Mouse (Mus musculus): ENCODE results near the gene Tef.

Tef gene

DNA sequence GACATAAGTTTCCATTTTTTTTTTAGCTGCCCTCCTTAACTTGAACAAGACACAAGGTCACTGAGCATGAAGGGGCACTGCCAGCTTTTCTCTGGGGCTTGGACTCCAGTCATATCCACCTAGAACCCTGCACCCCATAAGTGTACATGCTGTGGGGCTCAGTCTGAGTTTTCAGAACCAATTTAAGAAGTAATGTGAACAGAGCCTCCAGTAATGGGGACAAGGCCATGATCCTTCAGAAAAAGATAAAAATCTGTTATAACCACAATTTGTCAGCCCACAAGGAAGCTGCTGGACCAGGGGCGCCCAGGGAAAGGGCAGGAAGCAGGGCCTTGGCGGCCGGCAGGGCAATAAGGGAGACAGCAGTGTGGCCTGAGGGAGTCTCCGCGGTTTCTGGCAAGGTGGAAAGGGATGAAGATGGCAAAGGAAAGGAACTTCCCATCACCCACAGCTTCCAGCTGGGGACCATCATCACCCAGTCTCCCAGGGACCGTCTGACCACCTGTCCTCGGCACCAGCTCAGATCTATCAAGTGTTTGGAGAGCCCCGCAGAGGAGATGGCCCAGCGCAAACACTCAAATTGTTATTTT is 50.3 kb downstream of the Tef start:
- no peak for DNase-seq

DNA sequence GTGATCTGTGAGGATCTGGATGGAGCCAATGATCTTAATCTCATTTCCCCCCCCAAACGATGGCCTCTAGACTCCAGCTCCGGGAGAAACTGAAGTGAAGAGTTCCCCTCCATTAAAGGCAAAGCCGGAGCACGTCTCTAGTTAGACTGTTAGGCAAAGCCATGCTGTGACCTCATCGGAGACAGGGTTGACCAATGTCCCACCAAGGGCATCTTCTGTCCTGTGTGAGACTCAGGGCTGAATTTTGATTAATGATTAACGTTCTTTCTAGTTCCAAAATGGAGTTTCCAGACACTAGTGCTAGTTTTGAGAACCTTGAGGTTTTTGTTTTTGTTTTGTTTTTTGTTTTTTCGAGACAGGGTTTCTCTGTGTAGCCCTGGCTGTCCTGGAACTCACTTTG is 50.9 kb downstream of the Tef start:
- DNase-seq: no peak

DNA sequence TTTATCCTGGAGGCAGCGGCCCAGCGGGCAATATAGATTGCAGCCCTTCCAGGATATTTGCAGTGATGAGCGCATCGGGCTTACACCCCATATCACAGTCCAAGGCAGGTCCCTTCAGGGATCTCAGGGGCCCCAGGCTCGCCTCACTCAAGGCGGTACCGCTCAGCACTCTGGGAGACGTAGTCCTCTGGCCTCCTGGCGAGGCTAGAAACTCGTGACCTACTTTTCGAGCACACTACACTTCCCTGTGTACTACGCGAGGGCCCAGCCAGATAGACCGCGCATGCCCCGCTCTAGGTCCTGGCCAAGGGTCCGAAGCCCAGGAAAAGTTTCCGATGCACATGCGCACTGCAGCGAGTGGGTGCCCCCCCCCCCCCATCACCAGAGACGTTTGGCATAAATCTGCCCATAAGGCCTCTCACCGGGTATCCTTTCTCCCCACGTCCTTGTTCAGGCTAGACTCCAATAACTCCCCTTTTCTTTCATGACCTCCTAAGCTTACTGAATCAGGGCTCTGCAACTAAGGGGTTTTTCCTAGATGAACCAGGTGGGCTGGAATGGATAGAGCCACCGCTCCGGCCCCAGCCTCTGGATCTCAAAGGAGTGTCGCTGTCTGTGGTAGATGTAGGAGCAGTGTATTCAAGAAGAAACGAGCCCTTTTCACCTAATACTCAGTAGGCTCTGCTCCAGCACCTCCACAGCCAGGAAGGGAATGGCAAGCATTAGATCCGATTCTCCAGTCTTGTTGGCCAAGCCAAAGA is 54.0 kb downstream of the Tef start:
- peak; percentile 74 to 81 for DNase-seq

DNA sequence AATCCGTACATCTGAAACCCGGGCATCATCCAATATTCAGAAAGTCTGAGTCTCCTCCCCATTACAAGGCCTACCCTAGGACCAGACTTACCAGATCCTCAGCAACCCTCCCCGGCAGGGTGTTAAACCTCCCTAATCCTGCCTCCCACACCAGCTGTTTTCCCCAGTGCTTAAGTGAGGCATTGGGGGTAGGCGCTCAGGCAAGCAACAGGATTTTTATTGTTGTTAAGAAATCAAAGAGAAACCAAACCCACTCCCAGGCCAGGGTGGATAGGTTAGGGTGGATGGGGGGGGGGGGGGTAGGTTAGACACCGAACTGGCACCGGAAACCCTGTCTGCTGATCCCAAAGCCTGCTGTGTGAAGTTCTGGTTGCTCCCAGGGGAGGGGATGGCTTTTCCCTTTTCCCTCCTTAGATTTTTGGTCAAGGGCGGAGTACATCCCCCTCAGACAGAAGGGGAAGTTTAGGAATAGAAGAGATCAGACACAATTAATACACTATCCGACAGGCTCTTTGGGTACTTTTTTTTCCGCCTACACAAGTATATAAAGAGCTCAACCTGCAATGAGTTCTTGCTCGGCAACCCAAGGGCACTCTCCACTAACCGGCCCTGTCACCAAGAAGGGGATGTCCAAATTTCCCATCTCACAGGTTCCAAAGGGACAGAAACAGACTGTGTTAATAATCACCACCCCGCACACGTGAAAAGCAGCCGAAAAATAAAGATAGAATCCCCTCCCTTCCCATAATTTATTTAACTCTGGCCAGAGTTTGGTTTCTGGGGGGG is 54.9 kb downstream of the Tef start:
- DNase-seq: peak in 1 of 2 experiments; percentile 35

GRCm38 (mm10) chr15:81857724-81858116 is 55.5 kb downstream of the Tef start:
- DNase-seq: no peak

- DNase-seq: peak; percentile 88 to 90
These were observed 55.9 kb downstream of the Tef start for GRCm38 (mm10) chr15:81858138-81858516.

- DNase-seq: peak; percentile 57 to 73
These were observed 56.5 kb downstream of the Tef start, which contains the start of gene Tob2 for GRCm38 (mm10) chr15:81858517-81859329. Tob2 (minus strand) TSS chr15:81858796.

DNA sequence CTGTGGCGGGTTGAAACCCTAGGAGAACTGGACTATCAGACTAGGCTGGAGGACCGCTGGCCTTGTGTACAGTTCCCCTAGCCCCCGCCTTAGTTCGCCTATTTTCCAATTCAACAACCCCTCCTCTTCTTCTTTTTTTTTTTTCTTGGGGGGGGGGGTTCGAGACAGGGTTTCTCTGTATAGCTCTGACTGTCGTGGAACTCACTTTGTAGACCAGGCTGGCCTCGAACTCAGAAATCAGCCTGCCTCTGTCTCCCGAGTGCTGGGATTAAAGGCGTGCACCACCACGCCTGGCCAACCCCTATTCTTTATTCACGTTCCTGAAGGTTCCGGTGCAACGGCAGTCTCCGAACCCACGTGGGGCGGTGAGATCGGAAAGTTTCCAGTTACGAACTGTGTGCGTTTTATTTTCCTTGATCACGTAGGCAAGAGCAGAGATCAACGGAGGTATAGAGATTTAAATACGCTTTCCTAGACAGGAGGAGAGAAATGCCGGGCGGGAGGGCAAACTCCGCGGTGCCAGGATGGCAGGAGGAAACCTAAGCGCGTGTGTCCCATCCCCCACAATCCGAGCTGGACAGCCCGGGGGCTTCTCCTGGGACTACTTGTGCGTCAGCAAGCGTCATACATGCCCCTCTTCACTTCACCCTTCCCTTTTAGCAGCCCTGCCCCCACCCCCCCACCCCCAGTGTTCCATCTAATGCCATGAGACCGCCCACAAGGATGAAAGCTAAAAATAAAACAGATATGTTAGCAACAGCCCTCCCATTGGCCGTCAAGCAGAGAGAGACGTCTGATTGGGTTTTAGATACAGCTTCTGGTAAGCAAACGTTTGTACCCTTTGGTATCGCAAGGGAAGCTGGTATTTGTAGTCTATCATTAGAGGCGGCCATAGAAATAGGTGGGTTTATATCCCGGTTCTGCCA is 57.4 kb downstream of the Tef start:
- peak; percentile 71 to 85 for DNase-seq

GRCm38 (mm10) chr15:81860471-81861135 is 58.4 kb downstream of the Tef start:
- DNase-seq: peak in 1 of 2 experiments; percentile 22

DNA sequence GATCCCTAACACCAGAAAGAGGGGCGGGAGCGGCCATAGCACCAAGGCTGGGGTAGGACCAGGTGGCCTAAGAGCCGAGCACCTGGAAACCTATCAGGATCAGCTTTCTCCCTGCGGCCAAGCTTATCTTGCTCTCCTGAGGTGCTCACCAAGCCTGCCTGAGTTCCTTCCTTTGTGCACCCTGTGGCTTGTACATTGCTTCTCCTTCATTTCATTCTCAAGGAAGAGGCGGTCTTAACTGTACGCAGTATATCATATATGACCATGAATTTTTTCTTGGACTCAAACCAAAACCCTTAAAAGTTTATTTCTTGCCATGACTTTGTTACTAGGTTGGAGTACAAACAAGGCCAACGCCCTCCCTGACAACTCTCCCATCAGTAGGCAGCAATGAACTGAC is 62.0 kb downstream of the Tef start:
- DNase-seq: no peak

DNA sequence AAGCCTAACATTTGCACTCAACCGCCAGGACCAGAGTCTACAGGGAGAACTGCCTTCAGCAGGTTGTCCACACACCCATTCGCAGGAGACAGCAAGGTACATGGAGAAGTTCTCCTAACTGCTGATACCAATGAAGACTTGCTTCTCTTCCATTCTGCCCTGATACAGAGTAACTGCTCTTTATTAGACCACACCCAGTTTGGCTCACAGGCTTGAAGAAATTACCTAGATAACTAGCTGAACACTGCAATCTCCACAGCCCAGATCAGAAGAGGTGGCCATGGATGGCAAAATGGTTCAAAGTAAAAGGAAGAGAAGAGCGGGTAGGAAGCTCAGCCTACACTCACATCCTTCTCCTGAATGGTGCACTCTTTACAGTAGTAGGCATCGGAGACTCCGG is 67.8 kb downstream of the Tef start:
- DNase-seq: no peak

DNA sequence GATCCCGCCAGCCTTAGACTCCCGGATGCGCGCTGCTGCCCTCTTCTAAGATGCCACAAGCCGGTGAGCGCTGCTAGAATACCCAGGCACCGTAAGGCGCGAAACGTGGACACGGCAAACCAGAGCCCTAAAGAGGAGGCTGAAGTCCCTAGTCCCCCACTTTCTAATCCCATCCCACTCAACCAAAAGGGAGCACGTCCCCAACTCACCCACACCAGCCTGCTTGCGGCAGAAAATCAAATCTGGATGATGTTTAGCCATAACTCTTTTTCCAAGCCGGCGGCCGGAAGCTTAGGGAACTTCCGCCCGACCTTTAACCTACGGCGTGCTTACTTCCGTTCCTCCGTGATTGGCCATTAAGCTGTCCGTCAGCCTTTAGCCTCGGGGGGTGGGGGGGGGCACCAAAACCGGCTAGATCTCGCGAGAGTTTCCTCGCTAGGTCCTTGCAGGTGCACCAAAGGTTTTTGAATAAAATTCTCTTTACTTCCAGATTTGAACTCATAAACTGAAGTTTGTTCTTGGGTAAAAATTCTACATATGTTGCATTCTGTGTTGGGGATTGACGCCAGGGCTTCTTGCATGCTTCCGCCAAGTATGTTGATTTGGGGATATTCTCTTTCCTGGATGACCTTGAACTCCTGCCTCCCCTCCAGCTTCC is 69.5 kb downstream of the Tef start, which contains the start of gene Phf5a:
TSS of gene Phf5a (minus strand) at position 308 of the 658 bp plus-strand sequence.
- DNase-seq: peak; percentile 67 to 79

DNA sequence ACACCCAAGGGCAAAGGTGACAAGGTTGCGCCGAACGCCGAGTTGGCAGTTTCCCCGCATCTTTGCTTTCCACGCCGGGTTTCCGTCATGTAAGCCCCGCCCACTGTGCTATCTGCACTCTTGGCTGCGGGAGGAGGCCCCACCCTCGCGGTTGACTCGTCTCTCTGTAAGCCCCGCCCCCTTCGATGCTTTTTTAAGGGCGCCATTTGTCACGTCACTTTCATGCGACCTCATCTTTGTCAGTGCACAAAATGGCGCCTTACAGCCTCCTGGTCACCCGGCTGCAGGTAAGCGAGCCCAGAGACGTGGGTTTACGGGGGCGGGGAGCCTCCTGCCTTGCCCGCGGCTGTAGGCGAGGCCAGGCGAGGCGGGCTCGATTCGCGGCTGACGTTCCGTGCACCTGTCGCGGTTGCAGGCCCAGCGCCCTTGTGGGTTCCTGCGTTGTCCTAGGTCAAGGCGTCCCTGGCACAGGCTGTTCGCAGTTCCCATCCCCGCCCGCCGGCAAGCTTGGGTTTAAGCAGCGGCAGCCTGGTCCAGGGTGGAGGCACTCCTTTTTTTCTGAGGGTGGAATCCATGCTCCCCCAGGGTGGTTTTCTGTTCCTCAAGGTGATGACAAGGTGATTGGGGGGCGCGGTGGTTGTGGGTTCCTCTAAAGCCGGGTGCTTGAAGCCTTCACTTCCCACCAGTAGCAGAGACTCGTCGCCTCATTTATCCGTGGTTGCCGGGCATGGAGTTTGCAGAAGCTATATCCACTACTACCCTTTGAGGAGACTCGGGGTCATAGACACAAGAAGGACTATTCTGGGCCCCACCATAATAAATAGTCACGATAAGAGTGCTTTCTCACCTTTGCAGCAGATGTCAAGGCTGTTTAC is 70.3 kb downstream of the Tef start, which contains the start of gene Aco2:
TSS of gene Aco2 (plus strand) at position 48 of the 875 bp plus-strand sequence.
- peak; percentile 97 to 99 for DNase-seq

Measured in thymus, adult 18-20 months (tissue).